Mouse (Mus musculus) spleen, adult 12 weeks (tissue): ENCODE results near the gene Crlf1.

ENCODE experiments used
- DNase-seq: peaks from one replicate; pipeline ENCODE4 v3.0.0; 2022; ENCODE audit warnings: low spot score

Crlf1 gene

DNA sequence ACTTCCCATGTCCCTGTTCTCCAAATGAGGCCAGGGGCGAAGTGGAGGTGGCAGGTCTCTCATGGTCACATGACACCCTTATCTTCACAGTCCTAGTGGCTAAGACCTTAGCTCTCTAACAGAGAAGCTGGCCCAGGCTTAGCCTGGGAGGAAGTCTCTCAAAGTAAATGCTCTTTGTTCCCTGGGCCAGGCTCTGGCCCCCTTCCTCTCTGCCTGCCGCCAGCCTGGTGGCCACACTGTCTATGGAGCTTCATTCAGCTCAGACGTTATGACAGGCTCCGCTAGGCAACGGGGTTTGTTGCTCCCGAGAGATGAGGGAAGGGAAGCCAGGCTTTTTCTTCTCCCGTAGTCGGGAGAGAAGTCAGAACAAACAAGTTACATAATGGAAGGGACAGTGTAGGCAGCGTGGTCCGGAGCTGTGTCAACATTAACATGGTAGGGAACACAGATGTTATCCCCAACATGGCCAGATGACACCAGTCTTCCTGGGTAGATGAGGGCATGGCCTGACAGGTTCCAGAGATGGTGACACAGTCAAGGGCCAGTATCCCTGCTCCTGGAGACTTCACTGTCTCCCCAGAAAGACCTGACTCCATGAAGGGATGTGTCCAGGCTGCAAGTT is 23.6 kb upstream of the Crlf1 start:
- DNase-seq = no peak

DNA sequence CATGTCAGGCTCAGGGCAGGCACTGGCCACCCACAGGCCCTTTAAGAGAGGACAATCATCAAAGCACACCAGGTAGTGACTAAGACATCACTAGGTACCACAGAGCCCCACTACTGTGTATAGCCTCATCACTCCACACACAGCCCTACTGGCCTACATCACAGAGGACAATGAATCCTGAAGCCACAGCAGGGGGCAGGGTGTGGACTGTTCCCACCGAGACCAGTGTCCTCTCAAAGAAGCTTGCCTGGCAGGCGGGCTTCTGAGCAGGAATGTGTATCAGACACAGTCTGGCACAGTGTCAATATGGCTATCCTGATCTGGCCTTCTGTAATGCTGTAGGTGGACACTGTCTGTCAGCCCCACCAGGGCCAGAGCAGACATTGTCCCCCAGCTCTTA is 23.0 kb upstream of the Crlf1 start:
- no peak for DNase-seq

DNA sequence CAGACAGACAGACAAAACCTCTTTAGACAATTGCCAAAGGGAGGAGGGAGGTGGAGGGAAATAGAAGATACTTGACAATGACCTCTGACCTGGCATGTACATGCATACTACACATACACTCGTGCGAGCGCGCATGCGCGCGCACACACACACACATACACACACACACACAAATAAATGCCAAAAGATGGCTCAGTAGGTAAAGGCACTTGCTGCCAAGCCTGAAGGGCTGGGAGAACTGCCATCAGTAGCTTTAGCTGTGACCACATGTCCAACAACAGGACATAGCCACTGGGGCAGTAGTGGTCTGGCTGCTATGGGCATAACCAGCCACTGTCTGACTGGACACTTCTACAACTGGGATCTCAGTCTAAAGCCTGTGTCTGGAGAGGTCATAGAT is 21.1 kb upstream of the Crlf1 start:
- no peak for DNase-seq

DNA sequence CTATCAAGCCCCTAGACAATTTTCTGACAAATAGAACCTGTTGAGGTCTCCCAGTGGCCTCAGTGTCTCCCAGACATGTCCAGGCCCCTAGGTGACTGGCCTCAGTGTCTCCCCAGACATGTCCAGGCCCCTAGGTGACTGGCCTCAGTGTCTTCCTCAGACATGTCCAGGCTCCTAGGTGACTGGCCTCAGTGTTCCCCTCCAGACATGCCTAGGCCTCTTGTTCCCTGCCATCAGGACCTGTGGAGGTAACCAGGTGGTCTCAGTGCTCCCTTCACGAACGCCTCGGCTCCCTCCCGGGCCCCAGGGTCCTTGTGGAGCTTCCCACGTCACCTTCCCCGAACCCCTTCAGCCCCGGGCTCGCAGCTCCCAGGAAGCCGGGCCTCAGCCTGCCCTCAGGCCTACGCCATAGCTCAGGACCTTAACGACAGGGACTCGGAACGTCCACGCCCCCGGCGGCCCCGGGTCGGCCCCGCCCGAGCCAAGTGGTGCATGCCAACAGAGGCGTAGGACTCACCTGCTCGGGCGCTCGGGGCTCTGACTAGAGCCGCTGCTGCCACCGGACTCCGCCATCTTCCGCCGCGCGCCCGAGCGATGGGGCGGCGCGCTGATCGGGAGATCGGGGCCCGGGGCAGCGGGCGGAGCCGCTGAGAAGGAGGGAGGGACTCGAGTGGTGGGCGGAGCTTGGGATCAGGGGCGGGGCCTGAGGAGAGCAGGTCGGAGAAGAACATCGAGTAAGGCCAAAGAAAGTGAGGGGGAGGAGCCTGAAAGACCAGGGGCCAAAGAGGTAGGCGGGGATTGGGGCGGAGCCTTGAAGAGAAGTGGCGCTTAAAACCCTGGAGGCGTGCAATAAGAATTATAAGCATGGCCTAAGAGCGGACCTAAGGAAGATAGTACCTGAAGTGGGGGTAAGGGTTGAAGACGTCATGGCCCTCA is 16.4 kb upstream of the Crlf1 start, which contains the start of gene Klhl26:
TSS of gene Klhl26 (minus strand) at position 636 of the 936 bp plus-strand sequence.
- DNase-seq = peak; percentile 98

DNA sequence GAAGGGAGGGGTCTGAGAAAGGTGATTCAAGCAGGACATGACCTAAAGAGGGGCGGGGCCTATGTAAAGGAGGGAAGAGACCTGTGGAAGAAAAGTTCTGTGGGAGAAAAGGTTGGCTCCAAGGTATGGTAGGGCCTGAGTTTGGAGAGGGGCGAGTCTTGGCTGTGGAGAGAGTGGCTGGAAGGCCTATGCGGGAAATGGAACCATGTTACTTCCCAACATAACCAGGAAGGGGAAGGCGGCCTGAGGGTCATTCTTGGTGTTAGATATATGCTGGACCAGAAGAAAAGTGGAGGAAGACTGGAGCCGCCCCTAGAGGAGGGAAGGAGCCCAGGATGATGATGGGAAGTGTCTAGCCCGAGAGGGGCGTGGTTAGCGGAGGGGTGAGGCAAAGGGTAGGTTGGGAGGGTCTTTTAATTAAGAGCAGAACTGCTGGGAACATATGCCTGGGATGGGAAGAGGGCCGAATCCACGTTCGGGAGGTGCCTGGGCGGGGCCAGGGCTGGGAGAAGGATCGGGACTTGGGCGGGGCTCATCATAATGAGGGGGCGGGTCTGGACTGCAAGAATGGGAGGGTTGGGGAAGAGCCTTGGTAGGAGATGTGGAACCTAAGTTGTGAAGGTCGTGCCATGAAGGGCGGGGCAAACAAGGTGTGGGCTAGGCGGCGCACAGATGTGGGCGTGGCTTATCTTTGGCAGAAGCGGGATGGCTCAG is 15.5 kb upstream of the Crlf1 start:
- DNase-seq = no peak

DNA sequence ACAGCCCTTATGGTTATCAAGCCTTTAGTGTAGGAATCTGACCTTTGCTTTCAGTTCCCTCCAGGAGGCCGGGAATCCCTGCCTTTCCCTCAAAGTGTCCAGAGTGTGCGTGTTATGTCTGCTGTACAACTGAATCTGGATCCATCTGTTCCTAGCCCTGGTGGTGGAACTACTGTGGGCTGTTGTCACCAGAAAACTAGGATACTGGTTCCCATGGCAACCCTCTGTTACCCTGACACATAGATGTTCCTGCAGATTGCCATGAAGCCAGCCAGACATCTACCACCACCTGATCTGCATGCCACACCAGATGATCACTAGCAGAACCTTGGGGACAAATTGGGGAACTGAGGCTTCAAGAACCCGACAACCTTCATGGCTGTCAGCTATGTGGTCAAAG is 11.1 kb upstream of the Crlf1 start:
- DNase-seq = no peak

DNA sequence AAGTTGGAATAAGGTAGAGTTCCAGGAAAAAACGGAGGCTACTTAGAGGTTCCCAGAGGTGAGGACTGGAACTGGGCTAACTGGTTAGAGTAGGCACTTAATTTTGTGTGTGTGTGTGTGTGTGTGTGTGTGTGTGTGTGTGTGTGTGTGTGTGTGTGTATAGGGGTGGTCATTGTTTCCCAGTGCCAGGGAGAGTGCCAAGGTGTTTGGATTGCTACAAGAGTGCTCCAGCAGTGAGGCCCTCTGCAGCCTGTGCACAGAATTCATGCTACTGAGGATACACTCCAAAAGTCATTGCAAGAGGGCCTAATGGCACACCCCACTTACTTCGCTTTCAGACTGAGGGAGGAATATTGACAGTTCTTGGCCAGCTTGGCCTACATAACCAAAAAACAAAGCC is 10.0 kb upstream of the Crlf1 start:
- no peak for DNase-seq

DNA sequence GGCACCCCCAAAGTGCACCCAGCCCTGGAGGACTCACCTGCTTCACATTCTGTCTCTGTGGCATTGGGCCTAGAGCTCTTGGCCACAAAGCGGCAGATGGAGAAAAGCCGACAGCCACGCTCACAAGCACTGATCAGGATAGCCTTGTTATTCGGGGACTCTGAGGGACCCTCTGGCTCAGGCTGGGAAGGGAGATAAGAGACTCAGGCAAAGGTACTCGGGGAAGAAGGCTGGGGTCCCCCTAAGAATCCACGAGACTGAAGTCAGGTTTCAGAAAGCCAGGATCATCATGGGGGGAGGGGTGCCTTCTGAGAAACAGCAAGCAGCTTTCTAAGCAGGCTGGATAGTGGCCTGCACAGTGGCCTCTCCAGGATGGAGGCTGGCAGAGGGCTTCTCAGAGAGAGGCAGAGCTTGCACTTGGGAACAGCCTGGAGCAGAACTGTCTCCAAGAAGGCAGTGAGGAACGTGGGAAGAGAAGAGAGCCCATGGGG is 6.7 kb upstream of the Crlf1 start:
- no peak for DNase-seq

DNA sequence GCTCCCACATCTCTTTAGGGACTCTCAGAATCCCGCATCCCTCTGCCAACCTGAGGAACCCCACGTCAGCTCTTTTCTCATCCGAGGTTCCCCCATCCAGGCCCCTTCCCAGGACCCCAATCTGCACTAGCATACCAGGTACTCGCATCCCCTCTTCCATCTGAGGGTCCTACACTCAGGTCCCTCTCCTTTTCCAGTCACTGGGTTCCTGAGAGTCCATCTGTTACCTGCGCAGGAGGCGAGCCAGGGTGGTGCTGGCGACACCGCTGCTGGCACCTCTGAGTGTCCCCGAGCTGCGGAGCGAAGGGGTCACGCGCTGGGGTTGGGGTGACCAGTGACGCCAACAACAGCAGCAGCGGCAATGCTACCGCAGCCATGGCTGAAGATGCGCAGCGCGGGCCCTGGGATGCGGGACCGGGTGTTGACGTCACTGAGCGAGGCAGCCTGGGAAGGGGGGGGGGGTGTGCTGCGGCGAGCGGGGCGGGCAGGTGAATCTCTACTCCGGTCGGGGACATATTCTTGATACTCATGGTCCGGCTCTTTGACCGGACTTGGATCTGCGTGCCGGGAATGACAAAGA is 5.9 kb upstream of the Crlf1 start, which contains the start of gene Tmem59l:
TSS of gene Tmem59l (minus strand) at position 418 of the 580 bp plus-strand sequence.
- DNase-seq = no peak

DNA sequence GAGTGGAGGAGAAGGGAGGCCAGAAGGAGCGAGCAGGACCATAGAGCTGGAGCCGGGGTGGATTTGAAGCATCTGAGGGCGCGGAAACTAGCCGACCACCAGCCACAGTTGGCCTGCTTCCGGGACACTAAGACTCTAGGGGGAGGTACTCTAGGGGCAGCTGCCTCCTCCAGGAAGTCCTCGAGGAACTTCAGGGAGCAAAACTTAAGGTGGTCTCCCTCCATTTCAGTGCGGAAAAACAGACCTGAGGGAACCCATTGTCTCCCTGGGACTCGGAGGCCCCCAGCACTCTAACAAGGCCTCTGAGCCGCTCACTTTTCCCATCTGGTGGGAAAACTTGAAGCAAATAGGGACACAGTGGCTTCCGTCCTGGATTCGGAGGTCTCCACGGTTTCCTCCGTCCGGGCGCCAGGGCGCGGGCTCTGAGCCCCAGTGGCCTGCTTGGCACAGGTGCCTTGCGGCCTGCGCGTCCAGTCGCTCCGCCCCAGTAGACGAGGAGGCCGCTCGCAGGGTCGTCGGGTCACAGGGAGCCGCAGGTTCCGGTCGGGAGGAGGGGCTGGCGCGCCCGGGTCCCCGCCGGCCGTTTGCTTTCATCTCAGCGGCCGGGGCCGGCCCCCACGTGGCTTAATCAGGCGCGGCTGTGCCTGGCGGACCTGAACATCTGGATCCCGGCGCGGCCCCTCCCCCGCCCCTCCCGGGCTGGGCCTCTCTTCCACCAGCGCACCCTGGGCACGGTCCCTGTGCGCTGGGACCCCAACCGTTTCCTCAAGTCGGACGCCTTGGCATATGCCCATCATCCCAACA is 4.8 kb upstream of the Crlf1 start:
- DNase-seq = no peak

DNA sequence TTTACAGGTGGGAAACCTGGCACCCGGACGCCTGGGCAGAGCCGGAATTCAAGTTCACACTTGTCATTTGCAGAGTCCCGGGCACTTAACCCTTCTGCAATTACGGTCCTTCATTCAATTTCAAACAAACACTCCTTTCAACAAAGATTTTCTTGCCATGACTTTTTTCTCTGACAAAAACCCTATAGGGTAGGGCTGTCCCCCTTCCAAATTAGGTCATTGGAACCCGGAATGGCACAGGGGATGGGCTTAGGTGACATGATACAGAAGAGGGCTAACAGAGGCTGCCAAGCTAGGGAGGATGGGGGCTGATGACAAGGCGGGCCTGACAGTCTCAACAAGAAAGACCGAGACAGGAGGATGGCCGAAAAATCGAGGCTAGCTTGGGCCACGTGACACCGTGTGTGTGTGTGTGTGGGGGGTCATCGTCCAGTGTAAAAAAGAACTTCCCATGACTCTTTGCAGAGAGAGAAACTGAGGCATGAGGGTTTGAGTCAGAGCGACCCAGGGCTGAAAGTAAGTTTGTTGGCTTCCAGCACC is 4.0 kb upstream of the Crlf1 start:
- DNase-seq = no peak

DNA sequence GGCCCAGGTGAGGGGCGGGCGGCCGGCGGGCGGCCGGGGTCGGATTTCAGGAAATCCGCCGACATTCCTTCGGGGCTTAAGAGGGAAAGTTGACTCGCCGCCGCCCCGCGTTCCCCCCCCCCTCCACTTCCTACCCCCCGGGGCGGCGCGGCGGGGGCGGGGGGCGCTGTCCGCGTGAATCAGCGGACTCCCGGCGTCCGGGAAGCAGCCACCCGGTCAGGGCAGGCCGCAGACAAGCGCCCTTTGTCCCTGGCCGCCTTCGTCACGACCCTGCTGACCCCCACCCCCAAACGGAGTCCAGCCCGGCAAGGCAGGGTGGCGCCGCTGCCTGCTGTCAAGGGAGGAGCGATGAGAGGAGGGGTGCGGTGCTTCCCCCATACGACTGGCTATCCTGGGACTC is 3.4 kb upstream of the Crlf1 start:
- DNase-seq = no peak

DNA sequence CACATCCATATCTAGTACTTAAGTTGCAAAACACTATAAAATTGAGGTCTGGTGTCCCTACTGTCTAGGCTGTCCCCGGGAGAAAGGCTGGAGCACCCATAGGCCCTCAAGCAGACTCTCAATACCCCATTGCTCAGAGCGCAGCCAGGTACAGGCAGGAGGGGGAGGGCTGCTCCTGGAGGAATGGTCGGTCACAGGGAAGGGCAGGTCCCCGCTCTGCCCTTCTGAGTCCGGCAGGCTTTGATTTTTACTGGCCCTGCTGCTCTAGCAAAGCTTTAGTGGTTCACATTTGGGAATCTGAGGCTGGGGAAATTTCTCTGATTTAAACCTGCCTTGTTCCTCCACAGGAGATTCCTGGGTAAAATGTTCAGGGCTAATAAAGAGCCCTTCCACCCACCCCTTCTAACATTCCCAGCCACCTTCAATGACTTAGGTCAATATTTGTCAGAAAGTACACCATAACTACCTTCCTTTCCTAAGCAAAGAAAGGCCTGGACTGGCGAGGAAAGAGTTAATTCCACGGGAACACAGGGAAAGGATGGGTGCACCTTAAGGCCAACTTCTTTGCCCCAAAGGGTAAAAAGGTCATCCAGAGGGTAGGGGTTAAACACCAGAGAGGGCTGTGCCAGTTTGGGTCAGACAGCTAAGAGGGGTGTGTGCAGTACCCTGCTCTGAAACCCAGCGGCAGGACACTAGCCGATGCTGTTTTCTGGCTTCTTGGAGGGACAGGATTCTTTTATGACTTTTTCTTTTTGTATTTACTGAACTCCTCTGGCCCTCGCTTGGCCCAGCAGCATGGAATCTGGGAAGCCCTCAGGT is 2.7 kb upstream of the Crlf1 start:
- no peak for DNase-seq

DNA sequence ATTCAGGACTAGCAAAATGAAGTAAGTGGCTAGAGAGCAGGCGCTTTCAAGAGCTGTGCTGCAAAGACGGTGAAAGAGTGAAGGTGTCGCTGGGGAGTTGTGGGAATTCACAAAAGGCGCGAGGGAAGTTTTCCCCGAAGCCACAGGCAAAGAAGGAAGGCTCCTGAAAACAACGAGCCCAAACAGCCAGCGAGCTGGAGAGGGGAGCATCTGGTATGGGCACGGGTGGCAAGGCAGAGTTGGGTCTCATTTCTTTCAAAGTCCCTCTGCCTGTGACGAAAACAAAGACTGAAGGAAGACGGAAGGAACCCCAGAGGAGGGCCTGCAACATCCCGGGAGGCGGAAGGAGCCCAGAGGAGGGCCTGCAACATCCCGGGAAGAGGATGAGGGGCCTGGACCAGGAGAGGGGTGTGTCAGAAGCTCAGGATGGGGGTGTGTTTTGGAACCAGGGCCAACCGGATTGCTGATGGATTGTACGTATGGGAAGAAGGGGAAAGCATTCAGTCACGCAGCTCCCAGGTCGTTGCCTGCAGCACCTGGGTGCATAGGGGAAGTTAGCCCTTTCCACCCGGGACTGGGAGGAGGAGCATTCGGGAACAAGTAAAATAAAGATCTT is 2.0 kb upstream of the Crlf1 start:
- DNase-seq = no peak

DNA sequence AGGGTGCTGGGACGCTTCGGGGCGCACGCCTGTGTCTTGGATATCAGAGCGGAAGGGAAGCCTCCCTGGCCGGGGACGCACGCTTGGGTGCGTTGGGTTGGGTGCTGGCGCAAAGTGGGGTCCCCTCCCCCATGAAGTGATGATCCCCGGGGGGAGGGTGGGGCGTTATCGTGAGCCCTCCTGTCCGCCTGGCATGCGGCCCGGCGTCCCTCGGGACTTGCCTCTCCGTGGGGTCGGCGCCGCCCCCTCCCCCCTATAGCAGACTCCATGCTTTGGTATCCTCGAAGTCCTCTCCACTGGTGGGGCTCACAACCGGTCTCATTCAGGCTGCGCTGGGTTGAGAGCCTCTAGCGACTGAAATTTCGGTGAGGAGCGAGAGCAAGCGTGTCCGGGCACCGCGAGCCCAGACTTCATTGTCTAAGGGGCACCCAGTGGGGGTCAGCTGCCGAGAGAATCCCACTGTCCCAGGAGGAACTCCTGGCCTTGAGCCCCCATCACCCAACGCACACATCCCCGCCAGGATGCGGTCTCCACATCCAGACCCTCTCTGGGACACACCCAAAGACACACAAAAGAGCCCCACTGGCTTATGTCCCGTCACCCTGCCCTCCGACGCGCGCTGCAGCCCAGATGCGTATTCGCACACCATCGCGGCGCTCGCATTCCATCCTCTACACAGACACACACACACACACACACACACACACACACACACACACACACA is 896 bp downstream of the Crlf1 start:
- no peak for DNase-seq

DNA sequence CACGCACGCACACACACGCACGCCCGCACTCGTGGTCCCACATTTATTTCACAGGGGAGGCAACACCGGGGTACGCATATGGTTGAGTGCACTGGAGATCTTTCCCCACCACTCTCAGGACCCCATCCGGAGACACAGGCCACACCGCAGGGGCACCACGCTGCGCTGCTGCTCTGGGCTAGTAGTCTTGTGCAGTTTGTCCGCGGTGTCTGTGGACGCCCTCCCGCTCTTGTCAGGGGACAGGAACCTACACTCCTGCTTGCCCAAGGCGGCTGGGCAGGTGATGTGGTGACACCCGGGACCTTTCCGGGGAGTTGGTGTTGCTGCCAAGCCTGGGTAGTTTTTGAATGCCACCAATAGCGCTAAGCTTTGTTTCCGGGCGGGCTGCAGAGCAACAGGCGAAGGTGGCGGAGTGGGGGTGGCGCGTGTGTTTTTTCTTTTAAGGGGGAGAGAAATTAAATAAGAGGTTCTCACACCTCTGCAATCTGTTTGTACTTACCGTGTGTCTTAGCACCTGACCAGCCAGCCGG is 1.5 kb downstream of the Crlf1 start:
- no peak for DNase-seq

DNA sequence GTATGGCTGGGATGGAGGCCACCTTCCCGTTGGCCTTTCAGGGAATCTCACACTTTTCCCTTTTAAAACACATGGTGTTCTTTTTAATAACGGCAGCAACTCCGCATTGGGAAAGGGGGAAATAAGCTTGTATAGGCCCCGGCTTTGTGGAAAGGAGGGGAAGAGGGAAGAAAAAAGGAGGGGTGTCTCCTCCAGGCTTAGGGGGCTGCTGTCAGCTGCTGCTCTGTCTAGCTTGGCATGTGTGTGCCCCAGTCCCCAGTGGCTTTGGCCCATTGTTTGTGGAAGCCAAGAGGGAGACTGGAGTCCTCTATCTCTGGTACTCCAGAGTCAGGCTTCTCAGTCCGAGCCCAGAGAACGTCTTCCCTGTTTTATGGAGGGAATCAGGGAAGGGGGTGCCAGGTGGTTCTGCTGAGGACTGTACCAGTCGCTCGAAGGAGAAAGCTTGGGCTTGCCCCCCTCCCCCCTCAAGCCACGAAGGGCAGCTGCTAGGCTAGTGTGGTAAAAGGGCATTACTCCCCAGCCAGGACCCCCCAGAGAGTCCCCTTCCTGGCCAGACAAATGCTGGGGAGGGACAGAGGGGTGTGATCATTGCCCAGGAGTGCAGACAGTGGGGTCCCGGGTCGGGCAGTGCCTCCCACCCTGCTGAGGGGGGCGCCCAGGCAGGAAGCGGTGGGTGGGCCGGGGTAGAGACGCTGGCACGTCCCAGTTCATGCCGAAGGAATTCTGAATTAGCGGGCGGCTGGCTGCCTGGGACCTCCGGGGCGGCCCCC is 2.2 kb downstream of the Crlf1 start:
- DNase-seq = no peak

DNA sequence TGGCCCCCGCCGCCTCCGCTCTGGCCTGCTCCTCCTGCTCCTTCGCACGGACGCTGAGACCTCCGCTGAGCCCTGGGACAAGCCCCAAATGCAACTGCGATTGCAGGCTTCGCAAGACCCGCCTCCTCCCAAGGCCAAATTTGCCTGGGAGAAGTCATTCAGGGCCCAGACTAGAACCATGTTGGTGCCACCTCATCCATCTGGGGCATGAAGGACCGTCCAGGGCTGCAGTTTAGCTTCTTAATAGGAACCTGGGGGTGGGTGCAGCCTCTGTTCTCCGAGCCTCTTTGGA is 2.8 kb downstream of the Crlf1 start:
- DNase-seq = no peak
